Mouse (Mus musculus): ENCODE measurements around the gene Olfr514. TPM values are rescaled to one million over a fixed set of nuclear protein-coding genes. Genes with fewer than 3 reads are reported as not detected.

The Olfr514 gene
- not detected in 2 replicates for polyA plus RNA-seq (2012; rRNA removed)

DNA sequence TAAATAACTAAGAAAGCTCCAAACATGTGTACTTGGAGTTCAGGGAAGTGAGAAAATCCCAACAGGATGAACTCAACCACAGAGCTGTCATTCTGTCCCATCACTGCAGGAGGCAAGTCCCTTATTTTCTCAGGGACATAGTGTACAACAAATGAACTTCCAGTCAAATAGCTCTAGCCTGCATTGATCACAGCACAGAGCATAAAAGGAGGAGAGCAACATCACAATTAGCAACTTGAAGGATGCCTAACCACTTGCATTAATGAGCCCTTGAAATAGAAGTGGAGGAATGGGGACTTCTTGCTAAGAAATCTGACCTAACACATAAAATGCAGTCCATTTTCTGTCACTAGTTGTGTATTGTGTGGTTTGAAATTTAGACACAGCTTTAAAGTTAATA is at the start of gene Olfr514:
Gene Olfr514 (minus strand): TSS at position 101 of the 400 bp plus-strand sequence.

DNA sequence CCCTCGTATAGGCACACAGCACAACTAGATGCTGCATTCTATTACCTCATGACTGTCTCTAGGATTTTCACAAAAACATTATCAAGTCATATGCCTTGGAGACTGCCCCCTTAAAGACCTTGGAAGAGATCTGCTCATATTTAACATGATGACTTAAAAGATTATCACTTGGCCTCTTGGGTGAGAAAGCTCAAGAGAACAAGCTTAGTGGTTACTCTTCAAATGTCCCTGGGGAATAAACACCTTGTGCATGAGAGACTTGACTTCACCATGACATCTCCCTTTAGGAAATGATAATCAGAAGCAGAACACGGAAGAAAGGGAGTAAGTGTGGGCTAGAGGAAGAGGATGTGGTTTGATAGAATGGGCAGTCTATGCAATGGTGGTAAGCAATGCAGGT is 46.5 kb upstream of the Olfr514 start, which contains the start of gene Olfr517:
Gene Olfr517 (minus strand): TSS at position 101 of the 400 bp plus-strand sequence.

DNA sequence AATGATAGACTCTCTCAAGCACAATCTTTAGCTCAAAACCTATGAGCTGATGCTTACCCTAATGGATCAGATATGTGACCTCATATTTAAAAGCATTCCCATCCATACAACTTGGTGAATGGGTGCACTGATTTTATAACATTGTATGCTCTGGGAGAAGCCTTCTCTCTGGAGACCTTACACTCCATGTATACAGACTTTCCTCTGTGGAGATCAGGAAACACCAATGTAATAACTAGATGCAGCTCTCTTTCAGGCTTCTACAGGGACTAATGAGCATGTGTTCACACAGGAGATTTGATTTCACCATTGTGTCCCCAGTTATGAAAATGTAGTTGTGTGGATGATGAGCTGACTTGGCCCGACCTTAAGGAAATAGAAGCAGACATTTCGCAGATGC is 24.6 kb upstream of the Olfr514 start, which contains the start of gene Olfr516:
Gene Olfr516 (minus strand): TSS at position 101 of the 400 bp plus-strand sequence.

Other genes with a start within 250 kb of the Olfr514 start
- not detected in 2 replicates for gene Olfr506, start 215.2 kb downstream of the Olfr514 start, polyA plus RNA-seq (2012; rRNA removed)
- gene Olfr507, start 204.2 kb downstream of the Olfr514 start, polyA plus RNA-seq (2012; rRNA removed), result not detected in 2 replicates
- gene Olfr508, start 196.0 kb downstream of the Olfr514 start, polyA plus RNA-seq (2012; rRNA removed), result not detected in 2 replicates
- gene Olfr509, start 174.1 kb downstream of the Olfr514 start, polyA plus RNA-seq (2012; rRNA removed), result not detected in 2 replicates
- gene Olfr510, start 159.6 kb downstream of the Olfr514 start, polyA plus RNA-seq (2012; rRNA removed), result not detected in 2 replicates
- gene Olfr512, start 112.7 kb downstream of the Olfr514 start, polyA plus RNA-seq (2012; rRNA removed), result not detected in 2 replicates
- not detected in 2 replicates for gene Olfr513, start 75.0 kb downstream of the Olfr514 start, polyA plus RNA-seq (2012; rRNA removed)
- gene Olfr516, start 24.5 kb upstream of the Olfr514 start, polyA plus RNA-seq (2012; rRNA removed), result not detected in 2 replicates
- gene Olfr517, start 46.4 kb upstream of the Olfr514 start, polyA plus RNA-seq (2012; rRNA removed), result not detected in 2 replicates
- gene Olfr518, start 59.0 kb upstream of the Olfr514 start, polyA plus RNA-seq (2012; rRNA removed), result not detected in 2 replicates
- gene Olfr519, start 68.4 kb upstream of the Olfr514 start, polyA plus RNA-seq (2012; rRNA removed), result not detected in 2 replicates
- 0.01 TPM in 1 of 2 replicates, not detected in the other for gene Nlrp10, start 104.2 kb upstream of the Olfr514 start, polyA plus RNA-seq (2012; rRNA removed)
- 28.0 and 34.2 TPM in 2 replicates for gene Eif3f, start 108.4 kb upstream of the Olfr514 start, polyA plus RNA-seq (2012; rRNA removed)
- gene Tub, start 124.3 kb upstream of the Olfr514 start, polyA plus RNA-seq (2012; rRNA removed), result 0.01 and 0.07 TPM in 2 replicates

Data from liver, embryonic 18 days (tissue).